Mouse (Mus musculus): ENCODE results near the gene Ticrr.

- TF ChIP-seq POLR2A (IDR thresholded peaks at IDR 0.05; ENCODE audit: extremely low read depth, insufficient read depth, low read length) = no peak
- no peak for TF ChIP-seq CTCF (IDR thresholded peaks at IDR 0.05; ENCODE audit: low read depth, low read length)
These were observed 42.6 kb upstream of the Ticrr start, which contains the start of gene Rhcg for GRCm38 (mm10) chr7:79617418-79617817.

All from liver, adult 2 months (tissue).